Mouse (Mus musculus) liver, embryonic 16.5 days (tissue): ENCODE results near the gene Shroom3. TPM values are rescaled to one million over a fixed set of nuclear protein-coding genes. Genes with fewer than 3 reads are reported as not detected.

ENCODE experiments used
- ATAC-seq: fragments of 200-750 bp; cut with Nextera tagmentation; 2 replicates; pipeline ENCODE4 v1.8.0; 2017; ENCODE audit warnings: low read depth, mild to moderate bottlenecking, moderate number of reproducible peaks, moderate library complexity
- H3K27ac ChIP-seq: fragments of 300-500 bp; sonication (generic); 2 replicates; pipeline ENCODE4 v1.5.1; 2014; ENCODE audit warnings: mild to moderate bottlenecking, low read length
- H3K27me3 ChIP-seq: fragments of 300-500 bp; sonication (generic); 2 replicates; pipeline ENCODE4 v1.6.1; 2014; ENCODE audit warnings: low read depth, low read length, mixed read lengths; ENCODE audit not compliant: control insufficient read depth, insufficient read depth
- H3K36me3 ChIP-seq: fragments of 300-500 bp; sonication (generic); 2 replicates; pipeline ENCODE4 v1.6.1; 2014; ENCODE audit warnings: mild to moderate bottlenecking; ENCODE audit not compliant: control insufficient read depth, insufficient read depth
- H3K4me1 ChIP-seq: fragments of 300-500 bp; sonication (generic); 2 replicates; pipeline ENCODE4 v1.6.1; 2014; ENCODE audit warnings: low read depth, low read length, mixed read lengths; ENCODE audit not compliant: control insufficient read depth
- H3K4me2 ChIP-seq: fragments of 300-500 bp; sonication (generic); 2 replicates; pipeline ENCODE4 v1.6.1; 2014; ENCODE audit warnings: low read depth, low read length, mixed read lengths
- H3K4me3 ChIP-seq: fragments of 300-500 bp; sonication (generic); 2 replicates; pipeline ENCODE4 v1.5.1; 2014; ENCODE audit warnings: low read depth, mild to moderate bottlenecking, low read length
- H3K9ac ChIP-seq: fragments of 300-500 bp; sonication (generic); 2 replicates; pipeline ENCODE4 v1.6.1; 2014; ENCODE audit warnings: low read depth, low read length
- H3K9me3 ChIP-seq: fragments of 300-500 bp; sonication (generic); replicated peaks from 2 replicates; pipeline ENCODE4 v1.6.1; 2016; ENCODE audit warnings: low read length; ENCODE audit not compliant: control insufficient read depth
- WGBS: fragments of 180-500 bp; shearing (Covaris S2); extraction: QIAGEN DNeasy Blood & Tissue Kit; methylation state at CpG from one replicate; pipeline ENCODE4 v1.1.7; 2014; ENCODE audit not compliant: insufficient replicate concordance; 5-methylcytosine and 5-hydroxymethylcytosine counted together
- polyA plus RNA-seq: library from polyadenylated mRNA; unstranded; fragments of >200 nt; fragmentation: Nextera tagmentation; extraction: Ambion mirVana; gene quantifications from 2 replicates; pipeline ENCODE4 v1.2.1, GENCODE M21; 2015

The Shroom3 gene
- polyA plus RNA-seq, 1 experiment from 2014 or later: 0.31 TPM

- 55% methylated on average over 4 of the region's 4 CpGs for WGBS
- H3K4me1 ChIP-seq: no peaks in the 10 kb centered on the region
- no peaks in the 10 kb centered on the region for H3K27me3 ChIP-seq
- no peak overlapping the region for H3K4me2 ChIP-seq
- H3K4me3 ChIP-seq: no peak overlapping the region
- H3K27ac ChIP-seq: no peak overlapping the region
- peaks cover 13% of the 10 kb centered on the region for H3K9me3 ChIP-seq
- H3K9ac ChIP-seq: no peak overlapping the region
- H3K36me3 ChIP-seq: peaks cover 21% of the 10 kb centered on the region
- no peak for ATAC-seq
Measured at GRCm38 (mm10) chr5:92937701-92938100, 254.5 kb downstream of the Shroom3 start.

- no peak overlapping the region for H3K9ac ChIP-seq
- no peak overlapping the region for H3K27ac ChIP-seq
- peaks cover 13% of the 10 kb centered on the region for H3K9me3 ChIP-seq
- no peaks in the 10 kb centered on the region for H3K4me1 ChIP-seq
- no peak for ATAC-seq
- no peak overlapping the region for H3K4me2 ChIP-seq
- H3K36me3 ChIP-seq: peaks cover 22% of the 10 kb centered on the region
- no peaks in the 10 kb centered on the region for H3K27me3 ChIP-seq
- no peak overlapping the region for H3K4me3 ChIP-seq
- WGBS: 66% methylated on average over 15 of the region's 15 CpGs
Measured at GRCm38 (mm10) chr5:92939246-92939995, 256.2 kb downstream of the Shroom3 start.

- no peaks in the 10 kb centered on the region for H3K27me3 ChIP-seq
- no peak overlapping the region for H3K4me3 ChIP-seq
- no peak overlapping the region for H3K9ac ChIP-seq
- no peak overlapping the region for H3K27ac ChIP-seq
- 90% methylated on average over 53 of the region's 57 CpGs for WGBS
- no peak overlapping the region for H3K4me2 ChIP-seq
- peaks cover 22% of the 10 kb centered on the region for H3K36me3 ChIP-seq
- H3K4me1 ChIP-seq: no peaks in the 10 kb centered on the region
- H3K9me3 ChIP-seq: peaks cover 13% of the 10 kb centered on the region
- no peak for ATAC-seq
Measured at GRCm38 (mm10) chr5:92942166-92942565, 258.9 kb downstream of the Shroom3 start.

DNA sequence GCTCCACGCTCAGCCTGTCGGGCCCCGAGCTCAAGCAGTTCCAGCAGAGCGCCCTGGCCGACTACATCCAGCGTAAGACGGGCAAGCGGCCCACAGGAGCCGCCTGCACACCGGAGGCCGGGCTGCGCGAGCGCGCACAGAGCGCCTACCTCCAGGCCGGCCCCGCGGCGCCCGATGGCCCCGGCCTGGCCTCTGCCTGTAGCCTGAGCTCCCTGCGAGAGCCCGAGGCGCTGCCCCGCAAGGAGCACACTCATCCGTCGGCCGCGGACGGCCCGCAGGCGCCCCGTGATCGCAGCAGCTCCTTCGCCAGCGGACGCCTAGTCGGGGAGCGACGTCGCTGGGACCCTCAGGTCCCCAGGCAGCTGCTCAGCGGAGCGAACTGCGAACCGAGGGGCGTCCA, 259.3 kb downstream of the Shroom3 start:
- Histone ChIP-seq H3K4me2 (no peak overlapping the region), H3K4me1 (no peaks in the 10 kb centered on the region), H3K27me3 (no peaks in the 10 kb centered on the region), H3K9ac (no peak overlapping the region), H3K4me3 (no peak overlapping the region), H3K27ac (no peak overlapping the region), H3K9me3 (peaks cover 13% of the 10 kb centered on the region), H3K36me3 (peaks cover 22% of the 10 kb centered on the region)
- WGBS: 85% methylated on average over 47 of the region's 47 CpGs
- ATAC-seq: no peak

DNA sequence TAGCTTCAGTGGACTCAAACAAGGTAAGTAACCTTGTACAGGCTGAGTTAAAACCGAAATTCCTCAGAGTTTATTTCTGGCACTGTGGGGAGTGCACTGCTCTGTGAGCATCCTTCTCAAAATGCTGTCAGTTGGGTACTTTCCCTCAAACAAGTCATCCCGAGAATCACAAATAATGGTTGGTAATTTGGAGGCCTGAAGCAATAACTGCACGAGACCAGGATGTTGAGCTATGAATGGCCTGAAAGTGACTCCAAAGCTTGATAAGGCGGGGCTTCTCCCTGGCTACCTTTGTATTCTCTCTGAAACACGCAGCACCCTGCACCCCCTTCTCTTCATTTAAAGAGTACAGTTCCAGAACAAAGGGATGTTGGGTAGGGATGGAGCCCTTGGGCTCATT, 261.6 kb downstream of the Shroom3 start:
- 56% methylated on average over 5 of the region's 5 CpGs for WGBS
- Histone ChIP-seq H3K27me3 (no peaks in the 10 kb centered on the region), H3K4me2 (no peak overlapping the region), H3K4me3 (no peak overlapping the region), H3K4me1 (no peaks in the 10 kb centered on the region), H3K9ac (no peak overlapping the region), H3K27ac (no peak overlapping the region), H3K36me3 (peaks cover 22% of the 10 kb centered on the region), H3K9me3 (peaks cover 13% of the 10 kb centered on the region)
- ATAC-seq: no peak

DNA sequence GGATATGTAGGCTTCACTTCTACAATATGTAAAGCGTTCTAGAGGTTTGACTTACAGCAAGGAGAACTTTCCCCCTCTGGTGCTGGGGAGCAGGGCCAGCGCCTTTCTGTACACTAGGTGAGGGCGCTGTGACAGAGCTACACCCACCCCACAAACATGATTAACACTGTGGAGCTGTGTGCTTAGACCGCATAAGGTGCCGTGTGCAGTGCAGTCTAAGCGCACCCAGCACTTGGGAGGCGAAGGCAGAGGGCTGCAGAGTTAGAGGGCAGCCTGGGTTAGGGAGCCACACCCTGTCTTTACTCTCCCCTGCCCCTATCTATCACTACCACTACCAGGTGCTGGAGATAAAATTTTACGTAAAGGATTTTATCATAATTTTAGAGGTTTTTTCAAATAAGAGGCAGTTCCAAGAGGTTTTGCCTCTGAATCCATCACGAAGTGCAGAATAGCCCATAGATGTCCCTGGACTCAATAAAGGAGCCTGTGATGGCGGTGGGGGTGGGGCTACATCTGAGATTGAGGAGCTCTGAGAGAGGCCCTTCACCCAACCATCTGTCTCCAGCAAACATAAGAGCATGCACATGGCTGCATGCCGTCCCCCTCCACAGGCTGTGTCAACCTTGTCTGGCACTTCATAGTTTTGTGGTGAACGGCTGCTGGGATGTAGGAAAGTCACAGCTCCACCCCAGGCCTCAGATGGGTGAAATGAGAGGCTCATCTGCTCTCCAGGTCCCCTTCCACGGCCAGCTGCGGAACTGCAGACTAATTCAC, 265.9 kb downstream of the Shroom3 start:
- H3K27ac ChIP-seq: no peak overlapping the region
- WGBS: 64% methylated on average over 14 of the region's 14 CpGs
- no peaks in the 10 kb centered on the region for H3K4me1 ChIP-seq
- no peaks in the 10 kb centered on the region for H3K27me3 ChIP-seq
- no peak overlapping the region for H3K4me3 ChIP-seq
- no peaks in the 10 kb centered on the region for H3K9me3 ChIP-seq
- no peaks in the 10 kb centered on the region for H3K36me3 ChIP-seq
- H3K4me2 ChIP-seq: no peak overlapping the region
- ATAC-seq: no peak
- H3K9ac ChIP-seq: no peak overlapping the region

DNA sequence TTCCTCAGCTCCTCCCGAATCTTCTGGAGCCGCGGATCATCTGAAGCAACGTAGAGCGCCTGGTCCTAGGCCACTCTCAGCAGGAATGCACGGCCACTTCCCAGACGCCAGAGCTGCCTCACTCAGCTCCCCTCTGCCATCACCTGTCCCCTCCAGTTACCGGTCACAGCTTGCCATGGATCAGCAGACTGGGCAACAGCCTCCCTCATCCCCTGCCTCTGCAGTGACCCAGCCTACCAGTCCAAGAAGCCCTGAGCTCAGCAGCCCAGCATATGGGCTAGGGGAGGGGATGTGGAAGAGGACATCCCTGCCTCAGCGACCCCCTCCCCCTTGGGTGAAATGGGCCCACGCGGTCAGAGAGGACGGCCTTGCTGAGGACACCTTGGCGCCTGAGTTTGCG, 267.3 kb downstream of the Shroom3 start:
- no peaks in the 10 kb centered on the region for H3K4me1 ChIP-seq
- H3K9me3 ChIP-seq: no peaks in the 10 kb centered on the region
- H3K4me2 ChIP-seq: no peak overlapping the region
- WGBS: 75% methylated on average over 14 of the region's 14 CpGs
- H3K27me3 ChIP-seq: no peaks in the 10 kb centered on the region
- H3K27ac ChIP-seq: no peak overlapping the region
- no peak overlapping the region for H3K4me3 ChIP-seq
- ATAC-seq: no peak
- no peak overlapping the region for H3K9ac ChIP-seq
- no peaks in the 10 kb centered on the region for H3K36me3 ChIP-seq

- Histone ChIP-seq H3K4me2 (no peak overlapping the region), H3K4me1 (no peaks in the 10 kb centered on the region), H3K9me3 (no peaks in the 10 kb centered on the region), H3K9ac (no peak overlapping the region), H3K36me3 (no peaks in the 10 kb centered on the region), H3K27me3 (no peaks in the 10 kb centered on the region), H3K27ac (no peak overlapping the region), H3K4me3 (no peak overlapping the region)
- ATAC-seq: no peak
- WGBS: 74% methylated on average over 14 of the region's 14 CpGs
Measured at GRCm38 (mm10) chr5:92951079-92951478, 267.8 kb downstream of the Shroom3 start.

DNA sequence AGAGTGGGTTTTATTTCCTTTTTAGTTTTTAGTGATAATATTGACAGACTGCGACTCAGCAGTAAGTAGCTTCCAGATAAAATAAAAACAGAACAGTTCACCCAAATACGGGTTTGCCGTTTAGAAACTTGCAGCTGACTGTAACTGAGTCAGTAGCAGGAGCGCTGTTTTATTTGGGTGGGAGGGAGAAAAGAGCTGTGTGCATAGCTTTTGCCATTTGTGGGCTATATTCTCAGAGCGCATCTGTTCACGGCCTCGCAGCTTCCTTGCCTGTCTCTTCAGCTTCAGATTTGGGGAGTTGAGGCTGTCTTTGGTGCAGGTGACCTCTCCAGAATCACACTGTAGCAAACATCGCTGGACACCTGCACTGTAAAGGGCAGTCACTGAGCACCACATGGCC, 270.6 kb downstream of the Shroom3 start:
- ATAC-seq: no peak
- Histone ChIP-seq H3K27me3 (no peaks in the 10 kb centered on the region), H3K9me3 (no peaks in the 10 kb centered on the region), H3K4me1 (no peaks in the 10 kb centered on the region), H3K4me2 (no peak overlapping the region), H3K27ac (no peak overlapping the region), H3K4me3 (no peak overlapping the region), H3K9ac (no peak overlapping the region), H3K36me3 (no peaks in the 10 kb centered on the region)
- 65% methylated on average over 8 of the region's 8 CpGs for WGBS
